Mouse (Mus musculus) hindbrain, embryonic 16.5 days (tissue): Measurements from ENCODE around the gene Fam184a. TPM values are rescaled to one million over a fixed set of nuclear protein-coding genes. Genes with fewer than 3 reads are reported as not detected.
A peak's percentile ranks its signal among the peaks of the same experiment; 100 is the strongest.

ENCODE experiments used
- ATAC-seq: fragments of 200-750 bp; cut with Nextera tagmentation; 2 replicates; pipeline ENCODE4 v1.8.0; 2017; ENCODE audit warnings: moderate TSS enrichment, moderate library complexity
- H3K27ac ChIP-seq: fragments of 300-500 bp; sonication (generic); 2 replicates; pipeline ENCODE4 v1.5.1; 2014; ENCODE audit warnings: low read depth, mild to moderate bottlenecking, control low read depth, low read length, moderate library complexity
- H3K27me3 ChIP-seq: fragments of 300-500 bp; sonication (generic); replicated peaks from 2 replicates; pipeline ENCODE4 v1.6.1; 2014; ENCODE audit warnings: low read length; ENCODE audit not compliant: control insufficient read depth, insufficient read depth
- H3K36me3 ChIP-seq: fragments of 300-500 bp; sonication (generic); 2 replicates; pipeline ENCODE4 v1.6.1; 2014; ENCODE audit warnings: mild to moderate bottlenecking, low read length, moderate library complexity, mixed read lengths; ENCODE audit not compliant: control insufficient read depth, insufficient read depth
- H3K4me1 ChIP-seq: fragments of 300-500 bp; sonication (generic); 2 replicates; pipeline ENCODE4 v1.6.1; 2014; ENCODE audit warnings: low read depth, low read length; ENCODE audit not compliant: control insufficient read depth, insufficient read depth
- H3K4me2 ChIP-seq: fragments of 300-500 bp; sonication (generic); 2 replicates; pipeline ENCODE4 v1.6.1; 2014; ENCODE audit warnings: mild to moderate bottlenecking, low read length, control low read depth, moderate library complexity
- H3K4me3 ChIP-seq: fragments of 300-500 bp; sonication (generic); 2 replicates; pipeline ENCODE4 v1.5.1; 2014; ENCODE audit warnings: mild to moderate bottlenecking, low read length, control low read depth, moderate library complexity
- H3K9ac ChIP-seq: fragments of 300-500 bp; sonication (generic); 2 replicates; pipeline ENCODE4 v1.6.1; 2014; ENCODE audit warnings: low read depth, mild to moderate bottlenecking, control low read depth, low read length, moderate library complexity
- H3K9me3 ChIP-seq: fragments of 300-500 bp; sonication (generic); 2 replicates; pipeline ENCODE4 v1.6.1; 2014; ENCODE audit warnings: mild to moderate bottlenecking, low read length, moderate library complexity; ENCODE audit not compliant: control insufficient read depth
- WGBS: fragments of 180-500 bp; shearing (Covaris S2); extraction: QIAGEN DNeasy Blood & Tissue Kit; methylation state at CpG from one replicate; pipeline ENCODE4 v1.1.7; 2014; 5-methylcytosine and 5-hydroxymethylcytosine counted together
- polyA plus RNA-seq: library from polyadenylated mRNA; unstranded; fragments of >200 nt; fragmentation: Nextera tagmentation; extraction: Ambion mirVana; gene quantifications from 2 replicates; pipeline ENCODE4 v1.2.1, GENCODE M21; 2015

The Fam184a gene
- polyA plus RNA-seq, 1 experiment from 2014 or later = 13.3 TPM

GRCm38 (mm10) chr10:53596677-53597120 lies 154.2 kb downstream of the Fam184a start, which contains the start of gene Asf1a:
Gene Asf1a (plus strand): TSS chr10:53596757.
- H3K4me3 ChIP-seq = peak within 1 kb of the TSS; percentile 97
- peak; percentile 99 for ATAC-seq
- peak within 1 kb of the TSS; percentile 77 for H3K4me2 ChIP-seq
- H3K4me1 ChIP-seq = peaks cover 15% of the 10 kb centered on the region
- H3K9me3 ChIP-seq = no peaks in the 10 kb centered on the region
- WGBS = under 1% methylated on average over 43 of the region's 52 CpGs
- H3K9ac ChIP-seq = peak within 1 kb of the TSS; percentile 91
- no peaks in the 10 kb centered on the region for H3K27me3 ChIP-seq
- no peaks in the 10 kb centered on the region for H3K36me3 ChIP-seq
- peak within 1 kb of the TSS; percentile 95 for H3K27ac ChIP-seq

DNA sequence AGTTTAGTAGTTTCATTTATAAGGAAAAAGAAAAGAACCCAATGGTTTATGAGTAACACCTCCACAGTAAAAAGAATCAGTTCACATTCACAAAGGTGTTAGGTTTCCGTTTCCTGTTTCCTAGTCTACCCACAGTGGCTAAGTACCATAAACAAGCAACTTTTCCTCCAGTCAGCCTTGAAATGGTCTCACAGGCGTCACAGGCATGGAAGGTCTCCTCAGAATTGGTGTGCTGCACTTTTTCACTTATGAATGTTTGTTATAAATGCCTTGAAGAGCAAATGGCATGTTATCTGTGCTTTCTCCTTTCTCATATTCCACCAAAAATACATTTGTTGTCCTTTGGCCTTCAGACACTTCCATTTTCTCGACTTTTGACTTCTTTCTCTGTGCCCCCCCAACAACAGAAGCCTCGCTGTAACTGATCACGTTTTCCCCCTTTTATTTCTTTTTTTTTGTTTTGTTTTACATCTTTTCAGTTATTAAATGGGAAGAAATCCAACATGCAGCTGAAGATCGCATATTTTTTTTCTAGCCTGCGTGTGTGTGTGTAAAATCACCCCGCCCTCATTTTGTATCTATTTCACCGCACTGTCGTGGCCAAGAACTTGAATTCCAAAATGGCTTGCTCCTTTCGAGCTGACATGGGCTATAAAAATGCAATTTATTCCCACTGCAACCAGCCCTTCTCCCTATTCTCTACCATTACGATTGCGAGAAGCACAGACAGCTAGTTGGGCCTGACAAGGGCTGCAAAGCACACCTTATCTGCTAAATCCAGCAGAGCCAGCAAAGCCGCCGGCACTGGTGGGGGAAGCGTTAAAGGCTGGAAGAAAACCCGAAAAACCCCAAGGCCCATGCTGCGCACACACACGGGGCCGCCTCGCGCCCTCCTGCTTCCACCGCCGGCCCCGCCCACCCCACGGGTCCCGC lies 154.9 kb downstream of the Fam184a start:
- Histone ChIP-seq H3K9ac (peak overlapping the region; percentile 77), H3K36me3 (no peaks in the 10 kb centered on the region), H3K4me2 (peak overlapping the region; percentile 69), H3K27ac (peak overlapping the region; percentile 95), H3K9me3 (no peaks in the 10 kb centered on the region), H3K4me1 (peaks cover 15% of the 10 kb centered on the region), H3K27me3 (no peaks in the 10 kb centered on the region), H3K4me3 (peak overlapping the region; percentile 97)
- WGBS = 8% methylated on average over 26 of the region's 27 CpGs
- ATAC-seq = peak; percentile 95; the same call in 1 of the 2 replicates

- no peak overlapping the region for H3K27ac ChIP-seq
- WGBS = 41% methylated on average over 3 of the region's 3 CpGs
- H3K4me1 ChIP-seq = peaks cover 1% of the 10 kb centered on the region; the same call in 1 of the 2 replicates
- H3K36me3 ChIP-seq = no peaks in the 10 kb centered on the region
- no peak overlapping the region for H3K4me2 ChIP-seq
- ATAC-seq = no peak
- H3K27me3 ChIP-seq = no peaks in the 10 kb centered on the region
- no peak overlapping the region for H3K9ac ChIP-seq
- no peak overlapping the region for H3K4me3 ChIP-seq
- no peaks in the 10 kb centered on the region for H3K9me3 ChIP-seq
Measured at GRCm38 (mm10) chr10:53585777-53586176, 165.1 kb downstream of the Fam184a start.

Other genes with a start within 250 kb of the Fam184a start
- 53.1 and 56.0 TPM in 2 replicates for gene Asf1a, start 154.4 kb downstream of the Fam184a start, polyA plus RNA-seq
- 5.9 and 6.0 TPM in 2 replicates for gene Mcm9, start 120.7 kb downstream of the Fam184a start, polyA plus RNA-seq